Mouse (Mus musculus): ENCODE measurements at regions not wholly inside any gene's neighbourhood (a gene's known extent, or its start where the extent isn't known, plus 50 kb on each side); places are given as distances from the start of the nearest gene placed in this dataset.

- TF ChIP-seq CTCF (IDR thresholded peaks at IDR 0.05; ENCODE audit: borderline replicate concordance, extremely low read depth, insufficient read depth, insufficient read length) = no peak
- TF ChIP-seq POLR2A (IDR thresholded peaks at IDR 0.05; ENCODE audit: borderline replicate concordance, extremely low read depth, insufficient read depth, insufficient read length, poor library complexity, severe bottlenecking) = no peak
Measured at GRCm38 (mm10) chr6:25449968-25450367, 240.6 kb downstream of the Gpr37 start.

Measured in brain, embryonic 14.5 days (tissue).